Mouse (Mus musculus) thymus, postnatal 10 days (tissue): ENCODE results near the gene Slf2.

Source experiments
- DNase-seq, 2 experiments: peaks; one replicate each; pipeline ENCODE4 v3.0.0; 2021; ENCODE audit warnings: low spot score in 2 of 2

The Slf2 gene

DNA sequence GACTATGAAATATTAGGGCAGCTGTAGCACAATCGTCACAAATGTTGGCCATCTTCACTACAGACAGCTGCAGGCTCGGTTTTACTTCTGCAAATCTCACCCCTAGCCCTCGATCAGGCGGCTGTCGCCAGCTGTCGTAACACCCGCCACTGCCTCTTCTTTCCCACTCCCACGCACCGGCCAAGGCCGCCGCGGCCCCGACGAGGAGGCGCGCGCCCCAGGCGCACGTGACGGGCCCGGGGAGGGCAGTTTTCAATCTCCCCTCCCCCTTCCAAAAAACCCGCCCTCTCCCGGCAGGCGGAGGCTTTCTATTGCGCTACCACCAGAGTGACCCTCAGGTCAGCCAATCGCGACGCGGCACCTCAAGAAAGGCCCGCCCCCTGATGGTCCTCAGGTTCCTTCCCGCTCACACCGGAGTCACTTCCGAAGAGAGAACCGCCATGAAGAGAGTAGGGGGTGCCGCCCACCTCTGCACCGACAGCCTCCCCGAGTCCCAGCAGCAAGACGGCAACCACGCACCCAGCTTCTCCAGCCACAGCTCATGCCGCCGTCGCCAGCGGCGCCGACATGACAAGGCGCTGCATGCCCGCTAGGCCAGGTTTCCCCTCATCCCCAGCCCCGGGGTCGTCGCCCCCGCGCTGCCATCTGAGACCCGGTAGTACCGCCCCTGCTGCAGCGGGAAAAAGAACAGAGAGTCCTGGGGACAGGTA lies at the start of gene Slf2:
TSS of gene Slf2 (plus strand) at position 408 of the 710 bp plus-strand sequence.
- peak; percentile 98 for DNase-seq

DNA sequence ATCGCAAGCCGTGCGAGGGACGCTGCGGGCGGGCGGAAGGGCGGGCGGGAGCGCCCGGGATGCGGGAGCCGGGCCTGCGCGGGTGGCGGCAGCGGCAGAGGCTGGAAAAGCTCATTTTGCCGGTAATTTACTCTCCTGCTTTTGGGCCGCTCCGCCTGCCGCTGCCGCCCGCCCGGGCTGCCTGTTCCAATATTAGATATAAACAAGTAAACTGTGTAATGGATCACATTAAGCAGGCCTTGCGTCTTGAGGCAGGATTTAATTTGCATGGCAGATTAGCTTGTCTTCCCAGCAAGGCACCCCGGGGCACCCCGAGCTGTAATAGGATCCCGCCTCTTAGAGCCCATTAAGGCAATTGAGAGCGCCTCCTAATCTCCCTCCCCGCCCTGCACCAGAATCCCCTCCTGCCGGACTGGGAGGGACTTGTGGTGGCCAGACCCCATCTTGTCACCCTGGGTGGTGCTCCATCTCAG lies 48.4 kb upstream of the Slf2 start:
- no peak for DNase-seq

DNA sequence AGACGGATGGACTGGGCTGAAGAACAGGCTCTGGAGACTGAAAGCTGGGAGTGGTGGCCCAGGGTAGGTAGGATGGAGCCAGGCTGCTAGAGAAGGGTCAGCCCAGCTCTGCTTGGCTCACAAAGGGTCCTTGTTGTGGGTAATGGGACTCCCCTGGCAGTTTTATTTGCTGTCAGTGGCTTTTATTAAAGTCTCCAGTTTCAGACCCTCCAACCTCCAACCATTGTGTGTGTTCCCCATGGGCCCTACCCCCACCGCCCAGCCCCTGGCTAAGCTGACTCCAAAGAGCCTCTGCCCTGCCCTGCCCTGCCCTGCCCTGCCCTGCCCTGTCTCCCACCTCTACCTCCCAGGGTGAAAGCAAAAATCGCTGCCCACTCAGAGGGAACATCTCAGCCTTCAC lies 46.6 kb upstream of the Slf2 start:
- no peak for DNase-seq

DNA sequence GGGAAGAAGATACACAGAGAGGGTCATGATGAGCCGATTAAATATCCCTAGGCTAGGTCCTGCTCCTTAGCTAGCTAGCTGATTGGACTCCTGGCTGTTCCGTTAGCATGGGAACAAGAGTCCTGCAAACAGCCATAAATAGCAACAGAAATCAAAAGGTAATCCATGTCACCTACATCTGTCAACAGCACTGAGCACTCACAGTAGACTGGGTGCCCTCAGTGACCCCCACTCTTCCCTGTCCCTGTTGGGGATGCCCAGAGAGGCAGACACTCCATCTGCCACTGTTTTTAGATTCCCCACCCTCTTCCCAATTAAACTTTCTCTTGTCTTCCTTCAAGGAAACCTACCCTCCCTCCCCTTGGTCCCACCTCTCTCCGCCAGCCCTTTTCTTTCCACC lies 44.5 kb upstream of the Slf2 start:
- no peak for DNase-seq

DNA sequence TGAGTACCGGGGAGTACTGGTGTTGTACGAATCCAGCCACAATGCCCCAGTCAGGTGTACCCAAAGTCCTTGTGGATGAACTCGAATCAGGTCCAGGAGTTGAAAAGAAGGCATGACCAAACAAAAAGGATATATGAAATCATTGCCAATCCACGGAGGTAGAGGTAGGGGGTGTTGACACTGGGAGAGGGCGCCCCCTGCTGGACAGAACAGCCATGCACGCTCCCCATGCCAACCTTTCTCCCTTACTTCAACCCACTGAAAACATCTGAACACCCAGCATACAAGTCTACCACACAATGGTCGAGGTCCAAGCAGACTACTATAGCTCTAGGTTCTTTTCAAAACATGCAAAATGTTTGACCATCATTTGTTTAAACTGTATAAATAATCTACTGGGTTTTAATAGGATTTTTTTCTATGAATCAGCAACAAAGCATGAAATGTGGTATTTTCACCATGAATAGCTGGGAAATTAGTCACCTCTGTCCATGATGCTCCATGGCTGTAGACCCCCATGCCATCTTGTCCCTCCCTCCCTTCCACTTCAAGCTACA lies 43.2 kb upstream of the Slf2 start:
- DNase-seq: peak in 1 of 2 experiments; percentile 69

DNA sequence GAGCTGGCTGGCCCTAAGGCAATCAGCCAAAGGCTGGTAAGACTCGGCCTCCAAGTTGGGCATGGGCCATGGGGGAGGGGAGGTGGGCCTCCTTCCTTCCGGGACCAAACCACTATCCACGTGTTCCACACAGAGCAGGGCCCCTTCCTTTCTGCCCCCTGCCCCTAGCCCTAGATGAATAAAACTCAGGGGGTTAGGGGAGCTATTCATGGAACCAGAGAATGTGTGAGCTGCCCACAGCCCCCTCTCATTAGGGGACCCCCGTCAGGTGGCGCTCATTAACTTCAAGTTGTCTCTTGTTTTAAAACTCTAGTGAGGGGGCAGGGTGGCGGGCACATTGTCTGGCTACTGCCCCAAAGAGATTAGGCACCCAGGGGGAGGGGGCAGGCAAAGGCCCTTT lies 41.4 kb upstream of the Slf2 start:
- no peak for DNase-seq

DNA sequence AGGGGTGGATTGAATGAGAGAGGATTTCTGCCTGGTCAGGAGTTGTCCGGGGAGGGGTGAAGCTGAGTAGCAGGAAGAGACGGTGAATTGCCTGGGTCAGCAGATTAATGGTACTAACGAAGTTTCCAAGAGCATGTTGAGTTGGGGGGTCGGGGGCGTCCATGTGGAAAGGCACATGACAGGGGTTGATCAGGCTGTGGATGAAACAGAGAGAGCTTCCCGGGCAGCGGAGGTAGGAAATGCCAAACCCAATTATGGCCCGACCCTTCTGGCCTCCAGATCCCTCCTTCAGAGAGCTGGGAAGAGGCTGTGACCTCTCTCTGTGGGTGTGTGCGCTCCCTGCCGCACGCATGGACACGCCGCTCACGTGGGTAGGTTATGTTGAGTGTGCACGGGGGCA lies 39.5 kb upstream of the Slf2 start:
- DNase-seq: no peak

DNA sequence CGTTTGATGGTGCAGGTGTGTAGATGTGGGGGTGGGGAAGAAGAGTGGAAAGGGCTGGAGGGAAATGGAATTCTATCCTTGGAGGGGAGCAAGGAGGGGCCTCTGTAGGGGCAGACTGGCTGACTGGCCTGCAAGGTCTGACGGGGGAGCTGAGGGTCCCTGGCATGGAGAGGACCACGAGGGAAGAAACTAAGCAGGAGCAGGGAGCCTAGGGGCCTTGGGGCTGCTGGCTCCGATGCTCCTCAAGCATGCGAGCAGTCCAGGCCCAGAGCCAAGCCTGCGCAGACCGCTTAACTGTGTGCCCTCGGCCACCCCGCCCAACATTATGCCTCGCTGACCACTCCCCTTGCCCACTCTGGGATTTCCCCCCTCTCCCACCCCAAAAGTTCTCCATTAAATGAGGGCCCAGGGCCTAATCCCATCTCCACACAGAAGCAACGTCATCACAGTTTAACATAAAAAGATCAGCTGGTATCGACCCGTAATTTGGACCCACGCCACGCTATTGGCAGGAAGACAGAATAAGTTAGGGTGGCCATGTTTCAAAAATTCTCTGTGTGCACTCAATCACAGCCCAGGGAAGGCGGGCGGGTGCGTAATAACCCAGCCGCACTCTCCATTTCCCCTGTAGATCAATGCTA lies 37.6 kb upstream of the Slf2 start:
- no peak for DNase-seq

DNA sequence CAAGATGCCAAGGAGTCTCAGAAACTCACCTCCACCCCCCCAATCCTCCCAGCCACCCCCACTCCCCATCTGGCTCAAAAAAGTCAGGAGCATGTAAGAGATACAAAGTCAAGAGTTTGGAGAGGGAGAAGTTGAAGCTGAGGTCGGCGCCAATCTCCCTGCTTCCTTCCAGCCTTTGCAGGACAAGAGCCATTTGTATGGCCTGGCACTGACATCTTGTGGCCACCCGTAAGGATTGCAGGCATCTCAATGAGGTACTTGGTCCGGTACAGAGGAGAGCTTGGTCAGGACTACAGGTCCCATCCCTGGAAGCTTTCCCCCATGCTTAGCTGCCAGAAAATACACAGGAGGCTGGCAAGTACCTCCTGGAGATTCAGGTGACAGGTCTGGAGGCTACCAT lies 35.7 kb upstream of the Slf2 start:
- DNase-seq: peak in 1 of 2 experiments; percentile 20

DNA sequence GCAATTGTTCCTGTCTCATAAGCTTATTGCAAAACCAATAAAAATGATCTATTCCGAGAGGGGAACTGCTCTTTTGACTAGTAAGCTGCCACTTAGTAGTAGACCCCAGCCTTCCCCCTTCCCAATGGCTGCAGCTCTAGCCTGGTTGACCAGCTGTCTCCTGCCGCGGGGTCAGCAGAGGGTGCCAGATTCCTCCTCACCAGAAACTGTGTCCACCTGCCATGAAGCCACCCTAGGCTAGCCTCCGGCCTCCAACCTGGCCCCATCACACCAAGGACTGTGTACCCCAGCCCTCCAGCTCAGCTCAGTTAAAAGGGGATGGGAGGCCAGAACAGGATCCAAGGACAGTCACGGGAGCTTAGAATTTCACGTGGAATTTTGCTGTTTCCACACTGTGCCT lies 34.5 kb upstream of the Slf2 start:
- DNase-seq: no peak

DNA sequence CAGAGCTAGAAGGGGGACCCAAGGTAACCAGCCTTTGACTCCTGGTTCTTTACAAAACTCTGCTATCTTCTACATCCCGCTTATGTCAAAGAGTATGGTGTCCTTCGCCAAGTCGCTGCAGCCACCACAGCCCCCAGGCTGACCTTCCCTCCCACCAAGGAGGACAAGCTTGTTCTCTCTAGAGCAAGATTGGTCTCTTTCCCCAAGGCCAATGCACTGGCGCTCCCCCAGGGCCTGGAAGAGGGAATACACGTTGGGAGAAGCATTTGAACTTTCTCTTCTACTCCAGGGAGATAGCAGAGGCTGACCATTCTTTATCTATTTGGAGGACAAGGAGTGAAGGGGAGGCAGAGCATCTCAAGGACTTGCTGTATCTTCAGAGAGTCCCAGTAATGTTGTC lies 33.4 kb upstream of the Slf2 start:
- DNase-seq: no peak

DNA sequence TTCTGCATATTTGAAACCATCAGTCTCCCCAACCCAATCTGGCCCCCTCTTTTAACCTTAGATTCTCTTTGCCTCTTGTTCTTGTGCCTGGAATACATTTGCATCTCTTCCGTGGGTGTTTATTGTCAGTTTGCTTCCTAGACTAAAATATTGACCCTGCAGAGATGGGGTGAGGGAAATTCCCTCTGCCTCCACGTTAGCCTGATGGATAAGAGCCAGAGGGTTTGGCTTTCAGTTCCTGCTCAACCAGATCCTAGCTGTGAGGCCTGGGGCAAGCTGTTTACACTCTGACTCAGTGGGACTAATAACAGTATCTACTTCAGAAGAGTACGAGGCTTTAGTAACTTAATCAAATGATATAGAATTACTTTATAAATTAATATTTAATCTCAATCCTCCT lies 32.3 kb upstream of the Slf2 start:
- DNase-seq: no peak

DNA sequence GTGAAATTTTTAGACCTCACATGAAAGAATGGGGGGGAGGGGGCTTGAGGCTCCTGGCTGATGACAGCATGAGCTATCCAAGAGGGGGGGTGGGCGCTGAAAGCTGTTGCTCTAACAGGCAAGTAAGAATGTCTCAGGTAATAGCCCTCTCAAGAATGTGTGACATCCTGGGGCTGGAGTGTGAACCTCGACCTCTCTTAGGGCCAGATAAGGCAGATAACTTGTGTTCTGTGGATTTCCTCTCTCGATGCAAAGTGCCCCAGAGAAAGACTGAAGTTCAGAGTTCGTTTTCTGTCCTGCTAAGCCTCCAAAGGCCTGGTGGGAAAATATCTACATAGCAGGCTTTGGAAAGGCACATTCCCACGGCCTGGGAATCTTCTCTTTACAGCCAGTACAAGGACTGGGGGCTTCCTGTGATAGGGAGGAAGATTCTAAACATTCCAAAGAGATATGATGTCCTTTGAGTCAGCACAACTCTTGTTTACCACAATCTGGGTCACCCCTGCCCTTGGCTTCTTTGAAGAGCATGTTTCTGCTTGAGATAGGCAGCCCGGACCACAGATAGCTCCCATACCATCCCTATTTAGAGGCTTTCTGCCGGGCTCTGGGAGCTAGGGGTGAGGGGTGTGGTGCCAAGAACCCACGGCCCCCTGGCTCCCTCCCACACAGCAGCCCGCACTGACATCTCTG lies 31.7 kb upstream of the Slf2 start:
- no peak for DNase-seq

DNA sequence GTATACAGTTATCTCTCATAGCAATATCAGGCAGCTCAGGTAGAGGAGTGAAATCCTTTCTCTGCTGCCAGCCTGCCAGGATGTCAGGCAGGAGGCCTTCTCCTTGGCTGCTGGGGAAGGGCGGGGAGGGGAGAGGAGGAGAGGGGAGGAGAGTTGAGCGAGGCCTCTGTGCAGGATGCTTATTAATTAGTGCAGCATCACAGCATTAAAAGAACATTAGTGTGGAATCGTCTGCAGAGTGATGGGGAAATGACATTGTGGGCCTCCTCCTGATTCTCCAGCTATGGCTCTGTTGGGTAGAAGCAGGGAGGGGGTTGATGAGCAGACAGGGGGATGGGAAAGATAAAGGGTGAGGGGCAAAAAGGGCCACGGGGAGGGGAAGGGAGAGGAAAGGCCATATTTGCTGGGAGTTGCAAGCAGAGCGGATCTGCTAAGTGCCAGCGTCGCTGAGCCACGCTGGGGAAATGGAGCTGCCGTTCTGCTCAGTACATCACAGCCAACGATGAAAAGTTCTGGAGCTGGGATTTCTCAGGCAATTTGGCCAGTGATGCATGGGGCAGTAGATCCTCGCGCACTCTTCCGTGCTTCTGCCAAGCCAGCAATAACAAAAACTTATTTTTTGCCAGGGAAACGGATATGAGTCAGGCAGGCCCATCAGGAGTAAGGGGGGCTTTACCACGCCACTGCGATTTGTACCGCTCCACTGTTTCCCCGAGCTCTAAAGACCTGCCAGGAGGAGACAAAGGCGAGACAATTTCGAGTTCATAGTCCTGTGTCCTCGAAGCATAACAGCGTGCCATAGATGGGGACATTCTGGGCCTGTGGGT lies 30.8 kb upstream of the Slf2 start:
- DNase-seq: no peak

DNA sequence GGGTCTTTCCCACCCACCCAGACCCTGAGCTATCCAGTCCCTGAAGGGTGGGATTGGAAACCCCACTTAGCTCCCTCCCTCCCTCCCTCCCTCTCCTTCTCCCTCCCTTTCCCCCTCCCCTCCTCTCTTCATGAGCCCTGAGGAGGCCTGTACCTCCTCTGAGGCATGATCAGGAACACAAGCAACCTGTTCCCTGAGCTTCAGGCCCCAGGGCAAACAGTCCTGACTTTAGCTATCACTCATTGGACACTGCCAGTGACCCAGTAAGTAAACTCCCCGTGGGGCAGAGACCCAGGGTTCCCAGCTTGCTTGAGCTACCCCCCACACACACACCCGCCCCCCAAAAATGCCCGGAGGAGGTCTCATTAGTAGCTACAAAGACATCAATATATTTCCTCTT lies 29.9 kb upstream of the Slf2 start:
- no peak for DNase-seq

DNA sequence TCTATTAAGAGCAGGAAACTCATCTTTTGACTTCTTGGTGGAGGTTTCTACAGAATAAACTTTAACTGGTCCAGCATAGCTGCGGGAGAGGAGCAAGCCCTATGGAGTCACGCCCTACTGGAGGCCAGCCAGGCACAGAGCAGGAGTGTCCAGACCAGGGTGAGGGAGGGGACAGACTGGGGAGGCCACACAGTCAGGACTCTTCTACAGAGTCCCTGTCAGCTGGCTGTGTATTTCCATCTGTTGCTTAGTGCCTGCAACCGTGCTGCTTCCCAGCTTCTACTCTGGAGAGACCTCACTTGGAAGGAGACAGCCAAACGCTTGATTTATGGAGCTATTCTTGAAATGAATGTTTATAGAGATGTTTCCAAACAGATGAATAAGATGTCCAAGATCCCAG lies 28.6 kb upstream of the Slf2 start:
- DNase-seq: no peak

DNA sequence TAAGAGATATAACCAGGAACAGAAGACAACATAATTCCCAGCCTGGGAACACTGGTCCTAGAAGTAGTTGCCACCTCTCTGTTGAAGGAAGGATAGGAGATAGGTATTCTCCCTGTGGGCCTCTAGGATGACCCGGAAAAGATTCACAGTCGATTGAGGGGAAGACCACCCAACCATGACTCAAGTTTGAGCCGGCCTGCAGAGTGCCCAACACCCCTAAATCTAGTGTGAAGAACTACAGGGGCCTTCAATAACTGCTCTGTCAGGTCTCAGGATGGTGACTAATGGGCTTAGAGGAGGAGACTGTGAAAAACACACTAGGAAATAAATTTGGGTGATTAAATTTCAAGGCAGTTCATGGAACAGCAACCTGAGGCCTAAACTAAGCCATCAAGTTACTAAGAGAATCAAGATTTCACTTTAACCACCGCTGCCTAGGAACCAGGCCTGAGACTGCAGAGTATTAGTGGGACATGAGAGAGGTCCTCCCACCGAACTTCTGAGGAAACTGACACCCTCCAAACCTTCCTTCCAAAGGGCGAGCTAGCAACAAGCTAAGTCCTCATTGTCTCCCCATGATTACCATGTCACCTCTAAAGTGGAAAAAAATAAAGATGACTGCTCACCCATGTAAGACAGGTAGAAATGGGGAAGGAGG lies 27.5 kb upstream of the Slf2 start:
- DNase-seq: no peak

DNA sequence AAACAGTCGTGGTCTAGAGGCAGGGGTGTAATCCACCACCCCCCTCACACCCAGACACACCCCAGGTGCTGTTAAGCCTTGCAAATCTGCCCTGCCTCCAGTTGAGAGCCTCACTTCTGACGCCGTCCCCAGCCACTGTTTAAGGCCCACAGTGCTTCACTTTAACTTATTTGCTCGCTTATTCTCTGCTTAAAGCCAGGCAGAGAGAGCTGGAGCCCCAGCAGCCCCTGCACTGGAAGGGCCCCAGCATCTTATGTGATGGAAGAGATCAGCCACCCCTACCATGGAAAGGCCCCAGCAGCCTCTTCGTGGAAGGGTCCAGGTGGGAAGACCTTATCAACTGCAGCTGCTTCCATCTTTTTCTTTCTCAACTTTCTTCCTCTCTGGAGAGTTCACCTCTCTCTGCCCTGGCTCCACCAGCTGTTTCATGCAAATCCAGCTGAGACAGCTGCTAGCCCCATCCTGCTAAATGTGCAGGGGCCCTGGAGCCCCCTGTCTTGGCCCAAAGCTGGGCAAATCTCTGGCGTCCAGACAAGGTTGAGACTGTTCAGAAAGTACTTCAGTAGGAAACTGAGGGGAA lies 26.7 kb upstream of the Slf2 start:
- no peak for DNase-seq

DNA sequence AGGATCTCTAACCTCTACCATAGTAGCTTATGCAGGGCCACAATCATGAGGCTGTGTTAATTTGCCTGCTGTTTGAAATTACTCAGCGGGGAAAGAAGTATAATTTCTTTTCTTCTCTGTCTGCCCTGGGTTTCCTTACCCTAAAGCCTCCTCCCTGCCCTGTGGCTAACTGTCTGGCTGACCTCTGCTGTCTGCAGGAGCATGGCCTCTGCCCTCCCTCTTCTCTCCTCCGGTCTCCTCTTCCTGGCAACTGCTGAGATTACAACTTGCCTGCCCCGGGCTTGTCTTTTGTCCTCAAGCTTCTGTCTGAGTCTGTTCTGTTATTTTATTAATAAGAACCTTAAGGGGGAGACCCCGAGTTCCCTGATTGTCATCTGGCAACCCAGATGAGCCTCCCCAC lies 25.6 kb upstream of the Slf2 start:
- DNase-seq: no peak

DNA sequence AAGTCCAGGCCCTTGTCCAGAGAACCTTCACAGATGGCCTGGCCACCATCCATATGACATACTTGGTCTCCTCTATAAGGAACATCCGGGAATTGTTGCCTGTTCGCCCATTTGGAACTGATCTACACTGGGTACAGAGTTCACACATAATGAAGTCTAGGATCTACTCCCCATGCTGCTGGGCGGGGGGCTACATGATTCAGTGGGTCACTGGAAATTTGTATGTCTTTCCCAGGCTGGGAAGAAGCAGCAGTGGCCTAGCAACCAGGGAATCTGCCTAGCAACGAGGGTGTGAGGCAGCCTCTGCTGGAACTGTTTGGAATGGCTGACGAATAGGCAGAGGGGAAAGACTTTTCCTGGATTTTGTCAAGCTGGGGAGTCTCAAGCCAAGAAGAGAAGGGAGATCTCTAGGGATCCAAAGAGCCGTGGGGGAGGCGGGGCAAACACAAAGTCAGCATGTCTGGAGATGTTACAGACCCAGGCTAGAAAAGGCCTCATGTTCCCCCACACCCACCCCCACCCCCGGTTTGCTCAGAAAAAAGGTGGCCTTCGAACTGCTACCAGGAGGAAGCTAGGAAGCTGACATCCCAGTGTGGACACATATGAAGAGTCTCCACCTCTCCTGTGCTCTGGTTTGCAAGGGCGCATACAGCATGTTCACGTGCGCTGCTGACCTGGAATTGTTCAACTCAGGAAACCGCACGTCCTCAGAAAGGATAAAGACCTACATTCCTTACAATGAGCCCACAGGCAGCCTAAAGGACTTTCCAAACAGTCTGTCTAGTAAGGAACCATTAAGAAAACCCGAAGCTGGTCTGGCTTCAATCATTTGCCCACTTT lies 22.9 kb upstream of the Slf2 start:
- DNase-seq: no peak
